Mouse (Mus musculus): Measurements from ENCODE around the gene Galnt2.

Gene Galnt2

GRCm38 (mm10) chr8:124271518-124271917 is 40.3 kb downstream of the Galnt2 start:
- peak; percentile 67 for DNase-seq (ENCODE audit: low read depth, low spot score)
- H3K36me3 ChIP-seq (ENCODE audit: control insufficient read depth, insufficient read depth, low read length, poor library complexity, severe bottlenecking): no peaks in the 10 kb centered on the region
- H3K27me3 ChIP-seq (ENCODE audit: control insufficient read depth, insufficient read depth, low read length, poor library complexity, severe bottlenecking): no peaks in the 10 kb centered on the region

- no peaks in the 10 kb centered on the region for H3K36me3 ChIP-seq (ENCODE audit: control insufficient read depth, insufficient read depth, low read length, poor library complexity, severe bottlenecking)
- no peak for DNase-seq (ENCODE audit: low read depth, low spot score)
Observed at GRCm38 (mm10) chr8:124272792-124273191, 41.6 kb downstream of the Galnt2 start.

GRCm38 (mm10) chr8:124273606-124274218 is 42.5 kb downstream of the Galnt2 start:
- Histone ChIP-seq H3K27me3 (ENCODE audit: control insufficient read depth, insufficient read depth, low read length, poor library complexity, severe bottlenecking) (no peaks in the 10 kb centered on the region), H3K36me3 (ENCODE audit: control insufficient read depth, insufficient read depth, low read length, poor library complexity, severe bottlenecking) (no peaks in the 10 kb centered on the region)
- peak; percentile 63 for DNase-seq (ENCODE audit: low read depth, low spot score)

More at GRCm38 (mm10) chr8:124272792-124273191, 41.6 kb downstream of the Galnt2 start:
- H3K27me3 ChIP-seq (ENCODE audit: control insufficient read depth, insufficient read depth, low read length, poor library complexity, severe bottlenecking): no peaks in the 10 kb centered on the region

DNA sequence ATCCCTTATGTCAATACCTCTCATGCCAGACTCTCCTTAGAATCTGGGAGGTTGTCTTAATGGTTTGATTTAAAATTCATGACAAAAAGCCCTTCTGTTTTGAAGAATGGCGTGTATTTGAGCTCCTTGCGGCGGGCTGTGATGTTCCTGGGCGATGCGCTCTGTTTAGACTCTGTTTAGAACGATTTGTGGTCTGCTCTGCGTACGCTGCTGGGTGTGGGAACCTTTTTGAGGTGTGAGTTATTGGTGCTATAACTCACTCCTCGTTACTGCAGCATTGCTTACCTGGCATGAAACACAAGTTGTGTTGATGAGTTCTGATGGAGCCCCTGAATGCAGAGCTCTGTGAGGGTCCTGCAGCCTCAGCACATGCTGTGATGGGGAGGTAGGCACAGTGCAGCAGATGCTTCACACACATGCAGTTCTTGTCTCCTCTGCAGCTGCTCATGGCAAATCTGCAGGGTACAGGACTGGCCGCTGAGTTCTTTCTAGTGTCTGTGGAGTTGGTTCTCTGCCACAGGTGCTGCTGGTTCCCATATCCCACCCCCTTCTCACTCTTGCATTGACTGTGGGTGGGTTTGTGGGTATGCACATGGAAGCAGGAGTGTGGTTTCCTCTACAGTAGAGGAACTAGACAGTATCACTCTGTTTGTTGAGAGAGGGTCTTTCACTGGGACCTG is 43.4 kb downstream of the Galnt2 start:
- no peak for DNase-seq (ENCODE audit: low read depth, low spot score)
- H3K36me3 ChIP-seq (ENCODE audit: control insufficient read depth, insufficient read depth, low read length, poor library complexity, severe bottlenecking): no peaks in the 10 kb centered on the region
- no peaks in the 10 kb centered on the region for H3K27me3 ChIP-seq (ENCODE audit: control insufficient read depth, insufficient read depth, low read length, poor library complexity, severe bottlenecking)

- Histone ChIP-seq H3K27me3 (ENCODE audit: control insufficient read depth, insufficient read depth, low read length, poor library complexity, severe bottlenecking) (no peaks in the 10 kb centered on the region), H3K36me3 (ENCODE audit: control insufficient read depth, insufficient read depth, low read length, poor library complexity, severe bottlenecking) (no peaks in the 10 kb centered on the region)
- DNase-seq (ENCODE audit: low read depth, low spot score): no peak
Observed at GRCm38 (mm10) chr8:124275377-124276071, 44.3 kb downstream of the Galnt2 start.

- Histone ChIP-seq H3K27me3 (ENCODE audit: control insufficient read depth, insufficient read depth, low read length, poor library complexity, severe bottlenecking) (no peaks in the 10 kb centered on the region), H3K36me3 (ENCODE audit: control insufficient read depth, insufficient read depth, low read length, poor library complexity, severe bottlenecking) (no peaks in the 10 kb centered on the region)
- DNase-seq (ENCODE audit: low read depth, low spot score): no peak
Observed at GRCm38 (mm10) chr8:124277951-124278910, 47.0 kb downstream of the Galnt2 start.

- DNase-seq (ENCODE audit: low read depth, low spot score): no peak
- H3K36me3 ChIP-seq (ENCODE audit: control insufficient read depth, insufficient read depth, low read length, poor library complexity, severe bottlenecking): no peaks in the 10 kb centered on the region
Observed at GRCm38 (mm10) chr8:124278956-124279689, 47.9 kb downstream of the Galnt2 start.

DNA sequence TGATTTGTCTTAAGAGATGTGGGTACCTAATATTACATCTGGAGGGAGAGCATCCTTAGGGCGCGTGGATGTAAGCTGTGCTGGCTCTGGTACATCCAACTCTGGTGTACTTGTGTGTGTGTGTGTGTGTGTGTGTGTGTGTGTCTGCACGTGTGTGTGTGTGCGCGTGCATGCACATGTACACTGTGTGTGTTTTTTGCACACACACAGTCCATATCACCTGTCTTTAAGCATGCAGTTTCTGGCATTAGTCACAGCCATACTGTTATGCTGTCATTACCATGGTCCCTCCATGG is 48.4 kb downstream of the Galnt2 start:
- no peak for DNase-seq (ENCODE audit: low read depth, low spot score)
- Histone ChIP-seq H3K36me3 (ENCODE audit: control insufficient read depth, insufficient read depth, low read length, poor library complexity, severe bottlenecking) (no peaks in the 10 kb centered on the region), H3K27me3 (ENCODE audit: control insufficient read depth, insufficient read depth, low read length, poor library complexity, severe bottlenecking) (no peaks in the 10 kb centered on the region)

More at GRCm38 (mm10) chr8:124278956-124279689, 47.9 kb downstream of the Galnt2 start:
- H3K27me3 ChIP-seq (ENCODE audit: control insufficient read depth, insufficient read depth, low read length, poor library complexity, severe bottlenecking): no peaks in the 10 kb centered on the region

DNA sequence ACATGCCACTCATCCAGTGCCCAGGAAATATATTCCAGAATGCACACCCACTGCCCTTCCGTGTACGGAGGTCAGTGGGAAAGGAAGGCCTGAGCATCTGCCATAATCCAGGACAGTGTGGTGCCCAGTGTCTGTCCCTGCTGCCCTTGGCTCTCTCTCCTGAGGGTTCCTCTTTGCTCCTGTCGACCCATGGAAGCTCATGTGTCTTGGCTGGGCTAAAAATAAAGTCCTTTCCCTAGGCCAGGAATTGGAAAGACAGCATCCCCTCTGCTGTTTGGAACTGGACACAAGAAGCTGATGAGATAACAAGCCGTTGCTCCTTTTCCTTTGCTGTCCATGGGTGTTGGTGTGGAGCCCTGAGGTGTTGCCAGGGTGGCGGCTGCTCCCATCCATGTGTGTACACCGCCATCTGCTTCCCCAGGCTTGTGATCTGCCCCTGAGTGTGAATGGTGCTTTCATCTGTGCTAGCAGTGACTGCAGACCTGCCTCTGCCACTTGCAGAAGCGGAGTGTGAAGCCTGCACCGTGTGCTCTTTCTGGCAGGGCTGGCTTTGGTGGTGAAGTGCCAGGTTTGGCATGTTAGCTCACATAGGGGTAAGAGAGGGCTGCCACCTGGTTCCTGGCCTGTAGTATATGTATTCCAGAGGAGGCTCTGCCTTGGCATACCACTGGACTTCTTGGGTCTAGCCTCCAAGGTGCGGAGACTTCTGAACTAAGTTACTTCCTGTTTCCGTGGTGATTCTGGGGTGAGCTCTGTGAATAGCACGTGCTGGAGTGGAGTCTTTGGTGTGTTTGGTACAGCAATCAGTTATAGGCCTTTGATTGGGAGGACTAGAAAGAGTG is 50.7 kb downstream of the Galnt2 start:
- Histone ChIP-seq H3K36me3 (ENCODE audit: control insufficient read depth, insufficient read depth, low read length, poor library complexity, severe bottlenecking) (no peaks in the 10 kb centered on the region), H3K27me3 (ENCODE audit: control insufficient read depth, insufficient read depth, low read length, poor library complexity, severe bottlenecking) (no peaks in the 10 kb centered on the region)
- DNase-seq (ENCODE audit: low read depth, low spot score): peak; percentile 58

DNA sequence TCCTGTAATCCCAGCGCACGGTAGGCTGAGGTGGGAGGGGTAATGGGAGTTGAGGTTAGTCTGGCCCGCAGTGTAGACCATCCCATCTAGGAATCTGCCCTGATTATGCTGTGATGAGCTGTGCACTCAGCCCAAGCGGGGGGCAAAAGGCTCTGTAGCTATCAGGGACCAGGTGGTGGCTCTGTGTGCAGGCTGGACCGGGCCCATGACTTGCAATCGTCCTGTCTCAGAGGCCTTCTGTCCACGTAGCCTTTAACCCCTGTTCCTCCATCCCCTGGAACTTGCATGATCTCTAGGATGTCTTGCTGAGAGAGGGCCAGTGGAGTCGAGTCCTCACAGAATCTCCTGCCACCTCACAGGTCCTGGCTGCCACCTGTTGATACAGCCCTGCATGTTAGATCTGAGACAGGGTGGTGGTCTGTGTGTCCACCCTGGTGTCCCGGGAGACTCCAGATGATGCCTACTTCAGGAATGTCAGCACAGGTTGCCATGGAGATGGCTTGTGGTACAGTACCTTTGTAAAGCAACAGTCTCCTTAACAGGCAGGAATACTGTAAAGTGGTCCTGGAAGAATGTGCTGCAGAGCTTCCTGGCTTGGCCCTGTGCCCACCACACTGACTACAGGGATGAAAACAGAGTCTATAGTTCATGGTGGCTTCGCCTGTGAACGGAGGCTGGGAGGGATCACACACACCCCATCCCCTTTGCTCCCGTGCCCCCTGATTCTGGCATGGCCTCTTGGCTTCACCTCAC is 51.9 kb downstream of the Galnt2 start:
- no peak for DNase-seq (ENCODE audit: low read depth, low spot score)
- H3K36me3 ChIP-seq (ENCODE audit: control insufficient read depth, insufficient read depth, low read length, poor library complexity, severe bottlenecking): no peaks in the 10 kb centered on the region
- H3K27me3 ChIP-seq (ENCODE audit: control insufficient read depth, insufficient read depth, low read length, poor library complexity, severe bottlenecking): no peaks in the 10 kb centered on the region

DNA sequence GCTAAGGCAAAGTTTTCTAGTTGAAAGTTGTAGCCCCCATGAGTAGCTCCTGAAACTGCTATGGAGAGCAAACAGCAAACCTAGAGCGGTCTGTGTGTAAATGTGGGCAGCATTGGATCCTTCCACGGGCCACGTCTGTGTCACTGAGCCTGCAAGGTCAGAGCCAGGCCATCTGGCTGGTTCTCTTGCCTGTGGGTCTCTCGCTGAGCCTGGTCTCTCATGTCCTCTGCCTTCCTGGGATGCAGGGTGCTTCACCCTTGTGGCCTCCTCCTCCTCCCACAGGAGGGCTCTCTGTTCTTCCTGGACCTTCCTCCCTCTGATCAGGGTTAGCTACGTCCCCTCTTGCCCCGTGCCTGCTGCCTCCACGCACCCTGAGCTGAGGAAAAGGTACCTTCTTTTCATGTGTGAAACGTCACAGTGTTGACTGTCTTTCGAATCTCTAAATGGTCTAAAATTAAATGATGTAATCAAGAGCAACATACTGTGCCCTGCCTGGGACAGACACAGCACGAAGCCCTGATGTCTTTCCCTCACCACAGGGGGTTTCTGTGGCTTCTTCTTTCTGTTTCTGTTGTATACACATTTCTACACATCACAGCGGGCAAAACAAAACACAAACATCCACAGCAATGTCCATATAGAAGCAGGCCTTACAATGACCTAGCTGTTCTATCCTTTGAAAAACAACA is 52.6 kb downstream of the Galnt2 start:
- Histone ChIP-seq H3K27me3 (ENCODE audit: control insufficient read depth, insufficient read depth, low read length, poor library complexity, severe bottlenecking) (no peaks in the 10 kb centered on the region), H3K36me3 (ENCODE audit: control insufficient read depth, insufficient read depth, low read length, poor library complexity, severe bottlenecking) (no peaks in the 10 kb centered on the region)
- no peak for DNase-seq (ENCODE audit: low read depth, low spot score)

DNA sequence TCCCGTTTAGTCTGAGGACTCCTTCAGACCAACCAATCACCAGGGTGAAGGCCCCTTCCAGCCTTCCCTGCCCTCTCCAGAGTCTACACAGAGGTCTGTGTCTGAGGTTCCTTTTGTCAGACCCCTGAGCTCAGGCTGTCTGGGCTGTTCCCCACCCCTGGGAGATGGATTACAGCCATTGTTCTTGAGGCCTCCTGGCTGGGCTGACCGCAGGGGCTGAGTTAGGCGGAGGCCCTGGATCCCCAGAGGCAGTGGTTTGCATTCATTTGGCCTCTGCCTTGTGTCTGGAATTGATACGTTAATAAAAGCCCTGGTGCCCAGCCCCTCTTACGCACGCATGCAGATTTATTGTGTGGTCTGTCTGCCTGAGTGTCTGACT is 53.1 kb downstream of the Galnt2 start:
- no peak for DNase-seq (ENCODE audit: low read depth, low spot score)
- no peaks in the 10 kb centered on the region for H3K27me3 ChIP-seq (ENCODE audit: control insufficient read depth, insufficient read depth, low read length, poor library complexity, severe bottlenecking)
- H3K36me3 ChIP-seq (ENCODE audit: control insufficient read depth, insufficient read depth, low read length, poor library complexity, severe bottlenecking): no peaks in the 10 kb centered on the region

All from splenic B cell, adult 2 months (primary cell).